Mouse (Mus musculus): ENCODE data around the gene Alkbh2. TPM values are rescaled to one million over a fixed set of nuclear protein-coding genes. Genes with fewer than 3 reads are reported as not detected.

Gene Alkbh2
- total and polyA plus RNA-seq, 3 experiments: 15.2 to 22.6 TPM; not detected in 1

- Histone ChIP-seq H3K4me3 (ENCODE audit: control insufficient read depth in 1 of 2, insufficient read depth in 1 of 2, low read depth in 2 of 2, low read length in 2 of 2) (peak overlapping the region; percentile 48 to 54), H3K79me2 (ENCODE audit: control insufficient read depth, insufficient read depth, low read length, poor library complexity) (no peaks in the 10 kb centered on the region; the same call in 1 of the 2 replicates), H3K9ac (ENCODE audit: control insufficient read depth, low read depth, low read length, poor library complexity, severe bottlenecking) (peak overlapping the region; percentile 33), H3K9me3 (replicated peaks; ENCODE audit: insufficient read depth, low read length) (no peaks in the 10 kb centered on the region), H3K4me1 (ENCODE audit: control insufficient read depth in 1 of 2, insufficient read depth in 2 of 2, low read length in 2 of 2) (peaks cover 4 to 7% of the 10 kb centered on the region in 2 experiments; a peak in 1 of 4 replicates), H3K36me3 (ENCODE audit: control insufficient read depth in 1 of 2, insufficient read depth in 2 of 2, low read length in 2 of 2) (no peaks in the 10 kb centered on the region; a peak in 1 of 4 replicates), H3K27ac (ENCODE audit: control insufficient read depth, low read depth, low read length) (no peak overlapping the region), H3K27me3 (ENCODE audit: control insufficient read depth in 1 of 2, insufficient read depth in 2 of 2, low read length in 2 of 2) (no peaks in the 10 kb centered on the region)
- peak; percentile 50 for DNase-seq (ENCODE audit: low read depth, low spot score)
- no peak for TF ChIP-seq NRF1 (IDR thresholded peaks at IDR 0.05; ENCODE audit: insufficient read depth, low read depth, low read length, poor library complexity, severe bottlenecking)
- no peak for TF ChIP-seq POLR2A (IDR thresholded peaks at IDR 0.05; ENCODE audit: control insufficient read depth in 1 of 2, insufficient read depth in 1 of 2, low read depth in 1 of 2, low read length in 2 of 2, poor library complexity in 1 of 2)
- TF ChIP-seq ZKSCAN1 (IDR thresholded peaks at IDR 0.05; ENCODE audit: low read depth, low read length): no peak
- 0 out of 2 replicates have a peak, but pooled peaks have one; percentile 4 for TF ChIP-seq HCFC1 (IDR thresholded peaks at IDR 0.05; ENCODE audit: low read depth, low read length)
- TF ChIP-seq ZMIZ1 (IDR thresholded peaks at IDR 0.05; ENCODE audit: low read depth, low read length): no peak
Measured at GRCm38 (mm10) chr5:114173877-114174581, 46.0 kb upstream of the Alkbh2 start.

GRCm38 (mm10) chr5:114173458-114173857 lies 45.4 kb upstream of the Alkbh2 start:
- Histone ChIP-seq H3K9ac (ENCODE audit: control insufficient read depth, low read depth, low read length, poor library complexity, severe bottlenecking) (no peak overlapping the region), H3K79me2 (ENCODE audit: control insufficient read depth, insufficient read depth, low read length, poor library complexity) (no peaks in the 10 kb centered on the region; the same call in 1 of the 2 replicates)
- peak; percentile 39 to 48 (median 43); a peak in 5 of 6 replicates for TF ChIP-seq CTCF (IDR thresholded peaks at IDR 0.05 in 2 of 3, conservative IDR thresholded peaks at IDR 0.05 in 1 of 3; ENCODE audit: control insufficient read depth in 1 of 3, insufficient read depth in 1 of 3, low read depth in 2 of 3, low read length in 3 of 3, poor library complexity in 1 of 3, severe bottlenecking in 1 of 3)
- no peak for TF ChIP-seq UBTF (IDR thresholded peaks at IDR 0.05; ENCODE audit: borderline replicate concordance, insufficient read depth, low read depth, low read length)
- no peak for TF ChIP-seq MYB (IDR thresholded peaks at IDR 0.05; ENCODE audit: low read depth, low read length)
- no peak for TF ChIP-seq ETS1 (IDR thresholded peaks at IDR 0.05; ENCODE audit: low read depth, low read length)
- TF ChIP-seq RAD21 (IDR thresholded peaks at IDR 0.05; ENCODE audit: low read depth, low read length): no peak
- TF ChIP-seq ZNF384 (IDR thresholded peaks at IDR 0.05; ENCODE audit: low read depth, low read length): peak; percentile 64

GRCm38 (mm10) chr5:114172936-114173335 lies 44.9 kb upstream of the Alkbh2 start:
- H3K4me1 ChIP-seq (ENCODE audit: control insufficient read depth in 1 of 2, insufficient read depth in 2 of 2, low read length in 2 of 2): peaks cover 4 to 7% of the 10 kb centered on the region in 2 experiments; a peak in 1 of 4 replicates
- H3K9ac ChIP-seq (ENCODE audit: control insufficient read depth, low read depth, low read length, poor library complexity, severe bottlenecking): no peak overlapping the region
- no peaks in the 10 kb centered on the region; the same call in 1 of the 2 replicates for H3K79me2 ChIP-seq (ENCODE audit: control insufficient read depth, insufficient read depth, low read length, poor library complexity)
- peak; percentile 62 for DNase-seq (ENCODE audit: low read depth, low spot score)
- no peaks in the 10 kb centered on the region for H3K9me3 ChIP-seq (replicated peaks; ENCODE audit: insufficient read depth, low read length)
- H3K4me3 ChIP-seq (ENCODE audit: control insufficient read depth in 1 of 2, insufficient read depth in 1 of 2, low read depth in 2 of 2, low read length in 2 of 2): no peak overlapping the region
- H3K27ac ChIP-seq (ENCODE audit: control insufficient read depth, low read depth, low read length): no peak overlapping the region
- no peak for TF ChIP-seq TBP (IDR thresholded peaks at IDR 0.05; ENCODE audit: low read depth, low read length)
- no peak for TF ChIP-seq ELF1 (IDR thresholded peaks at IDR 0.05; ENCODE audit: low read depth, low read length)
- TF ChIP-seq ZMIZ1 (IDR thresholded peaks at IDR 0.05; ENCODE audit: low read depth, low read length): no peak
- no peak for TF ChIP-seq CHD2 (IDR thresholded peaks at IDR 0.05; ENCODE audit: low read length)
- no peak for TF ChIP-seq NRF1 (IDR thresholded peaks at IDR 0.05; ENCODE audit: insufficient read depth, low read depth, low read length, poor library complexity, severe bottlenecking)
- TF ChIP-seq UBTF (IDR thresholded peaks at IDR 0.05; ENCODE audit: borderline replicate concordance, insufficient read depth, low read depth, low read length): no peak
- no peaks in the 10 kb centered on the region for H3K27me3 ChIP-seq (ENCODE audit: control insufficient read depth in 1 of 2, insufficient read depth in 2 of 2, low read length in 2 of 2)
- H3K36me3 ChIP-seq (ENCODE audit: control insufficient read depth in 1 of 2, insufficient read depth in 2 of 2, low read length in 2 of 2): no peaks in the 10 kb centered on the region; a peak in 1 of 4 replicates

More at GRCm38 (mm10) chr5:114173458-114173857, 45.4 kb upstream of the Alkbh2 start:
- H3K4me1 ChIP-seq (ENCODE audit: control insufficient read depth in 1 of 2, insufficient read depth in 2 of 2, low read length in 2 of 2): peaks cover 4 to 7% of the 10 kb centered on the region in 2 experiments; a peak in 1 of 4 replicates
- DNase-seq (ENCODE audit: low read depth, low spot score): peak; percentile 42
- H3K27me3 ChIP-seq (ENCODE audit: control insufficient read depth in 1 of 2, insufficient read depth in 2 of 2, low read length in 2 of 2): no peaks in the 10 kb centered on the region
- no peak overlapping the region for H3K27ac ChIP-seq (ENCODE audit: control insufficient read depth, low read depth, low read length)
- no peaks in the 10 kb centered on the region for H3K9me3 ChIP-seq (replicated peaks; ENCODE audit: insufficient read depth, low read length)
- H3K36me3 ChIP-seq (ENCODE audit: control insufficient read depth in 1 of 2, insufficient read depth in 2 of 2, low read length in 2 of 2): no peaks in the 10 kb centered on the region; a peak in 1 of 4 replicates
- no peak overlapping the region; a peak in 1 of 4 replicates for H3K4me3 ChIP-seq (ENCODE audit: control insufficient read depth in 1 of 2, insufficient read depth in 1 of 2, low read depth in 2 of 2, low read length in 2 of 2)

All from MEL (cell line).